Mouse (Mus musculus) MEL (cell line): Measurements from ENCODE around the gene Atp8a1. TPM values are rescaled to one million over a fixed set of nuclear protein-coding genes. Genes with fewer than 3 reads are reported as not detected.

ENCODE experiments used
- DNase-seq: peaks from one replicate; pipeline ENCODE4 v3.0.0; 2011; ENCODE audit warnings: low read depth, low spot score
- H3K27ac ChIP-seq: 2 replicates; pipeline ENCODE4 v1.5.1; 2012; ENCODE audit warnings: low read depth, mild to moderate bottlenecking, control low read depth, low read length, moderate library complexity; ENCODE audit not compliant: control insufficient read depth
- H3K27me3 ChIP-seq, 2 experiments: fragments of 150-350 bp in 1 of 2; sonication (generic) in 1 of 2; 2 replicates each; pipeline ENCODE4 v1.6.1; 2012; ENCODE audit warnings: low read length in 2 of 2, mild to moderate bottlenecking in 2 of 2, improper control_type of control experiment in 1 of 2, moderate library complexity in 1 of 2; ENCODE audit not compliant: insufficient read depth in 2 of 2, control insufficient read depth in 1 of 2
- H3K36me3 ChIP-seq, 2 experiments: 2 replicates each; pipeline ENCODE4 v1.6.1; 2012 to 2014; ENCODE audit warnings: low read length in 2 of 2, improper control_type of control experiment in 1 of 2, inconsistent platforms in 1 of 2, mild to moderate bottlenecking in 1 of 2; ENCODE audit not compliant: insufficient read depth in 2 of 2, control insufficient read depth in 1 of 2
- H3K4me1 ChIP-seq, 2 experiments: fragments of 150-350 bp in 1 of 2; sonication (generic) in 1 of 2; 2 replicates each; pipeline ENCODE4 v1.6.1; 2012; ENCODE audit warnings: low read length in 2 of 2, improper control_type of control experiment in 1 of 2, mild to moderate bottlenecking in 1 of 2; ENCODE audit not compliant: insufficient read depth in 2 of 2, control insufficient read depth in 1 of 2
- H3K4me3 ChIP-seq, 2 experiments: fragments of 150-350 bp in 1 of 2; sonication (generic) in 1 of 2; 2 replicates each; pipeline ENCODE4 v1.5.1; 2012; ENCODE audit warnings: low read depth in 2 of 2, low read length in 2 of 2, mild to moderate bottlenecking in 2 of 2, moderate library complexity in 2 of 2, control low read depth in 1 of 2, improper control_type of control experiment in 1 of 2; ENCODE audit not compliant: control insufficient read depth in 1 of 2, insufficient read depth in 1 of 2
- H3K79me2 ChIP-seq: 2 replicates; pipeline ENCODE4 v1.6.1; 2012; ENCODE audit warnings: mild to moderate bottlenecking, low read length, moderate library complexity; ENCODE audit not compliant: control insufficient read depth, poor library complexity, insufficient read depth
- H3K9ac ChIP-seq: 2 replicates; pipeline ENCODE4 v1.6.1; 2012; ENCODE audit warnings: low read depth, mild to moderate bottlenecking, control low read depth, low read length, moderate library complexity; ENCODE audit not compliant: control insufficient read depth, poor library complexity, severe bottlenecking
- H3K9me3 ChIP-seq: fragments of 150-350 bp; sonication (generic); replicated peaks from 2 replicates; pipeline ENCODE4 v1.6.1; 2012; ENCODE audit warnings: mild to moderate bottlenecking, low read length, improper control_type of control experiment, moderate library complexity; ENCODE audit not compliant: insufficient read depth
- BHLHE40 ChIP-seq: IDR thresholded peaks from 2 replicates; pipeline ENCODE4 v1.6.1; 2012; ENCODE audit warnings: low read depth, mild to moderate bottlenecking, inconsistent platforms, low read length, improper control_type of control experiment, borderline replicate concordance
- EP300 ChIP-seq, 2 experiments: IDR thresholded peaks; 2 replicates each; pipeline ENCODE4 v1.6.1; 2011; ENCODE audit warnings: improper control_type of control experiment in 2 of 2, low read length in 2 of 2, low read depth in 1 of 2, mild to moderate bottlenecking in 1 of 2
- GATA1 ChIP-seq: IDR thresholded peaks from 2 replicates; pipeline ENCODE4 v1.6.1; 2011; ENCODE audit warnings: low read depth, low read length, improper control_type of control experiment
- HCFC1 ChIP-seq: IDR thresholded peaks from 2 replicates; pipeline ENCODE4 v1.6.1; 2012; ENCODE audit warnings: low read depth, mild to moderate bottlenecking, inconsistent platforms, low read length, improper control_type of control experiment, moderate library complexity
- JUND ChIP-seq: IDR thresholded peaks from 2 replicates; pipeline ENCODE4 v1.6.1; 2011; ENCODE audit warnings: low read depth, mild to moderate bottlenecking, improper control_type of control experiment, low read length
- KAT2A ChIP-seq: conservative IDR thresholded peaks from 2 replicates; pipeline ENCODE4 v1.6.1; 2012; ENCODE audit warnings: low read depth, low read length, improper control_type of control experiment, inconsistent platforms
- MAFK ChIP-seq: IDR thresholded peaks from 2 replicates; pipeline ENCODE4 v1.6.1; 2011; ENCODE audit warnings: low read depth, mild to moderate bottlenecking, low read length, improper control_type of control experiment, borderline replicate concordance
- MEF2A ChIP-seq: IDR thresholded peaks from 2 replicates; pipeline ENCODE4 v1.6.1; 2014; ENCODE audit warnings: low read depth, mild to moderate bottlenecking, inconsistent platforms, low read length, improper control_type of control experiment; ENCODE audit not compliant: poor library complexity, insufficient replicate concordance, severe bottlenecking; ENCODE audit errors: extremely low read depth
- MXI1 ChIP-seq: IDR thresholded peaks from 2 replicates; pipeline ENCODE4 v1.6.1; 2011; ENCODE audit warnings: mild to moderate bottlenecking, low read depth, low read length, improper control_type of control experiment
- NELFE ChIP-seq: IDR thresholded peaks from 2 replicates; pipeline ENCODE4 v1.6.1; 2011; ENCODE audit warnings: low read depth, low read length, improper control_type of control experiment
- NRF1 ChIP-seq: IDR thresholded peaks from 2 replicates; pipeline ENCODE4 v1.6.1; 2014; ENCODE audit warnings: low read depth, mild to moderate bottlenecking, inconsistent platforms, low read length, improper control_type of control experiment, moderate library complexity; ENCODE audit not compliant: poor library complexity, insufficient read depth, severe bottlenecking
- RCOR1 ChIP-seq: IDR thresholded peaks from 2 replicates; pipeline ENCODE4 v1.6.1; 2012; ENCODE audit warnings: low read depth, mild to moderate bottlenecking, inconsistent platforms, low read length, improper control_type of control experiment
- SMC3 ChIP-seq: IDR thresholded peaks from 2 replicates; pipeline ENCODE4 v1.6.1; 2011; ENCODE audit warnings: low read depth, low read length, improper control_type of control experiment
- TAL1 ChIP-seq: IDR thresholded peaks from 2 replicates; pipeline ENCODE4 v1.6.1; 2012; ENCODE audit warnings: mild to moderate bottlenecking, inconsistent platforms, low read length, moderate library complexity, mixed read lengths
- TCF12 ChIP-seq: IDR thresholded peaks from 2 replicates; pipeline ENCODE4 v1.6.1; 2014; ENCODE audit warnings: low read depth, mild to moderate bottlenecking, inconsistent platforms, low read length, improper control_type of control experiment, moderate library complexity
- ZKSCAN1 ChIP-seq: IDR thresholded peaks from 2 replicates; pipeline ENCODE4 v1.6.1; 2012; ENCODE audit warnings: low read depth, mild to moderate bottlenecking, inconsistent platforms, low read length, improper control_type of control experiment, moderate library complexity
- polyA plus RNA-seq, 2 experiments: library from polyadenylated mRNA; stranded (reverse) in 1 of 2; unstranded in 1 of 2; fragments of >175 nt in 1 of 2; fragments of >200 nt in 1 of 2; gene quantifications; 2 replicates each; pipeline versions ENCODE4 v1.2.1 to v1.2.4; 2012; ENCODE audit warnings: low replicate concordance in 2 of 2, low read depth in 1 of 2; ENCODE audit not compliant: insufficient read length in 2 of 2, insufficient read depth in 1 of 2, missing spikeins in 1 of 2
- total RNA-seq: library from RNA; depleted of rRNA; stranded (reverse); fragments of 300-350 nt; gene quantifications from 2 replicates; pipeline ENCODE4 v1.2.3, GENCODE M21; 2012

Atp8a1 gene
- total and polyA plus RNA-seq, 3 experiments: 18.2 to 22.1 TPM; not detected in 1

DNA sequence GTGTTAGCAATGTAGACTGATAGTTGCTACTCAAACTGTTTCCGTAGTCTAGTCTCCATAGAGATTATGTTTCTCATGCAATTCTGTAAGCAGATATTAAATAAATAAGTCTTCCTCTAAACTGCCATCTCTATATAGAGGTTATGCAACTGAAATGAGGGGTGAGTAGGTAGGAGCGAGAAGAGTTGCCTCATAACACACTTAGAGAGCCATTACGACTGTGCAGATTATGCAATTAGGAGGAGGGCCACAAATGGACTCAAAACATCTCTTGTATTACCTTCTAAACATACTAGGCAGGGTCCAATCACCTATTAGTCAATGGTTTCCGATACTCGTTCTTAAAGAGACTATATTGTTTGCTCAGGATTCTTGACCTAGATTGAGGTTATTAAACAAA is 23.5 kb downstream of the Atp8a1 start:
- peaks cover 0 to 26% of the 10 kb centered on the region in 2 experiments; a peak in 3 of 4 replicates for H3K36me3 ChIP-seq
- H3K9ac ChIP-seq: no peak overlapping the region
- H3K27ac ChIP-seq: no peak overlapping the region
- H3K9me3 ChIP-seq: no peaks in the 10 kb centered on the region
- H3K4me3 ChIP-seq: no peak overlapping the region
- no peak for DNase-seq
- H3K79me2 ChIP-seq: no peaks in the 10 kb centered on the region
- H3K27me3 ChIP-seq: no peaks in the 10 kb centered on the region
- H3K4me1 ChIP-seq: peaks cover 10 to 16% of the 10 kb centered on the region in 2 experiments
- TF ChIP-seq JUND (no peak), NRF1 (no peak), KAT2A (no peak), ZKSCAN1 (no peak), MAFK (no peak), BHLHE40 (no peak), TCF12 (no peak), SMC3 (no peak), MEF2A (no peak)

DNA sequence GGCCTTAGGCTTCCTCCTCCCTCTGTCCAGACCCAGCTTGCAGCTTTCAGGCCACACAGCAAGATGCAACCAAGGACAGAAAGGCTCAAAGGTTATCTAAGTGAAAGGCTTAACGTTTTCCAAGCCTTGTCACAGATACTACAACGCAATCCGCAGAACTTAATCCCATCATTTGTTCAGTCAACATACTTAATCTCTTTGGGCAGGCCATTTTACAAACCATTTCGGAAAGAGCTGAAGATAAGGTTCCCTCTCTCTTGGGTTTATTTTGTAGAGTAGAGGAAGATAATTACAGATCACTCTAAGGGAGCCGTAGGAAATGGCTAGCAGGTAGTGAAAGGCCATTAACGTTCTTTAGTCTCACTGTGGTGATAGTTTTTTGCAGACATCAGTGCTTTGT is 24.6 kb downstream of the Atp8a1 start:
- Histone ChIP-seq H3K9me3 (no peaks in the 10 kb centered on the region), H3K36me3 (peaks cover 0 to 26% of the 10 kb centered on the region in 2 experiments; a peak in 2 of 4 replicates), H3K27me3 (no peaks in the 10 kb centered on the region), H3K4me3 (peak overlapping the region; percentile 26 to 33), H3K4me1 (peaks cover 10 to 16% of the 10 kb centered on the region in 2 experiments), H3K9ac (peak overlapping the region; percentile 69), H3K27ac (peak overlapping the region; percentile 88), H3K79me2 (no peaks in the 10 kb centered on the region)
- no peak for DNase-seq
- TF ChIP-seq ZKSCAN1 (no peak), TAL1 (0 out of 2 replicates have a peak, but pooled peaks have one; percentile 5), MXI1 (no peak), TCF12 (peak; percentile 56; the same call in 1 of the 2 replicates), NELFE (peak; percentile 7; the same call in 1 of the 2 replicates), HCFC1 (no peak; the same call in 1 of the 2 replicates), GATA1 (peak; percentile 63; the same call in 1 of the 2 replicates), RCOR1 (0 out of 2 replicates have a peak, but pooled peaks have one; percentile 36), EP300 (IDR thresholded peaks at IDR 0.05; ENCODE audit: low read depth in 1 of 2, low read length in 2 of 2) (peak; percentile 51 to 61; a peak in 3 of 4 replicates)
